Mouse (Mus musculus) CH12.LX (cell line): ENCODE data around the gene Erfe.

ENCODE experiments used
- EP300 ChIP-seq: IDR thresholded peaks from 2 replicates; pipeline ENCODE4 v1.6.1; 2011; ENCODE audit warnings: low read length, improper control_type of control experiment
- MAZ ChIP-seq: IDR thresholded peaks from 2 replicates; pipeline ENCODE4 v1.6.1; 2012; ENCODE audit warnings: low read depth, mild to moderate bottlenecking, inconsistent platforms, low read length, improper control_type of control experiment, moderate library complexity
- TCF12 ChIP-seq: IDR thresholded peaks from 2 replicates; pipeline ENCODE4 v1.6.1; 2014; ENCODE audit warnings: low read depth, mild to moderate bottlenecking, inconsistent platforms, low read length, improper control_type of control experiment
- USF1 ChIP-seq: IDR thresholded peaks from 2 replicates; pipeline ENCODE4 v1.6.1; 2014; ENCODE audit warnings: low read depth, mild to moderate bottlenecking, inconsistent platforms, low read length, improper control_type of control experiment

DNA sequence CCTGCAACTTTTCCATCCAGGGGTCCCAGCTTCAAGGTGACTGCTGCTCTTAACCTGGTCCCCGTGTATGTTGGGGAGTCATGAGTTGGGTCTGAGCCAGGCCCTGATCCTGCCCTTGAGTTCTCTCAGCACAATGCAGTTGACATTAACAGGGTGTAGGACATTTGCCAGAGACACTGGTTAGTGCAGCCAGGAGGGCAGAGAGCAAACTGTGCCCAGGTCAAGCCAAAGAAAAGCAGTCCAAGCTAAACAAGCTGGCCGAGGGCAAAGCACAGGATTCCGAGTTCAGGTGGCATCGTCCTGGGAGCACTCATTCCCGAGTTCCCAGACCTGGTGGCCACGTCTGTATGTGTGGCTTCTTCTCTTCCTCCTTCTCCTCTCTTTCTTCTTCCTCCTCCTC lies 48.6 kb upstream of the Erfe start:
- no peak for TF ChIP-seq EP300
- TF ChIP-seq TCF12, result no peak
- no peak for TF ChIP-seq USF1
- TF ChIP-seq MAZ, result no peak
